Mouse (Mus musculus) cortical plate, adult 2 months (tissue): ENCODE measurements at regions not wholly inside any gene's neighbourhood (a gene's known extent, or its start where the extent isn't known, plus 50 kb on each side); places are given as distances from the start of the nearest gene placed in this dataset.

Experiments used
- H3K27ac ChIP-seq: fragments of 200-500 bp; 2 replicates; pipeline ENCODE4 v1.5.1; 2012; ENCODE audit warnings: low read length, control low read depth, inconsistent platforms; ENCODE audit not compliant: insufficient read depth
- H3K4me1 ChIP-seq: fragments of 200-500 bp; 2 replicates; pipeline ENCODE4 v1.6.1; 2011; ENCODE audit warnings: low read length; ENCODE audit not compliant: control insufficient read depth, insufficient read depth
- H3K4me3 ChIP-seq: fragments of 200-500 bp; 2 replicates; pipeline ENCODE4 v1.5.1; 2011; ENCODE audit warnings: mild to moderate bottlenecking, low read length, control low read depth; ENCODE audit not compliant: insufficient read depth
- CTCF ChIP-seq: fragments of 200-500 bp; IDR thresholded peaks from 2 replicates; pipeline ENCODE4 v1.5.1; 2011; ENCODE audit warnings: mild to moderate bottlenecking, control low read depth, low read length; ENCODE audit not compliant: insufficient read depth; ENCODE audit errors: extremely low read depth
- POLR2A ChIP-seq: fragments of 200-500 bp; IDR thresholded peaks from 2 replicates; pipeline ENCODE4 v1.6.1; 2011; ENCODE audit warnings: mild to moderate bottlenecking, low read length, control low read depth; ENCODE audit not compliant: insufficient read depth; ENCODE audit errors: extremely low read depth

GRCm38 (mm10) chr16:77986884-77987529, 314.3 kb upstream of the Cxadr start:
- Histone ChIP-seq H3K4me1 (no peaks in the 10 kb centered on the region; the same call in 1 of the 2 replicates), H3K4me3 (peak overlapping the region; percentile 35), H3K27ac (no peak overlapping the region)
- TF ChIP-seq POLR2A (no peak), CTCF (no peak)

- Histone ChIP-seq H3K27ac (no peak overlapping the region), H3K4me3 (no peak overlapping the region), H3K4me1 (no peaks in the 10 kb centered on the region)
- TF ChIP-seq POLR2A = no peak
- no peak for TF ChIP-seq CTCF
These were observed 346.9 kb upstream of the Gm11146 start for GRCm38 (mm10) chr16:77948785-77949184.

- Histone ChIP-seq H3K4me3 (no peak overlapping the region), H3K27ac (no peak overlapping the region), H3K4me1 (no peaks in the 10 kb centered on the region)
- TF ChIP-seq POLR2A (no peak), CTCF (no peak)
These were observed 343.5 kb upstream of the Gm11146 start for GRCm38 (mm10) chr16:77945442-77945841.

- no peaks in the 10 kb centered on the region for H3K4me1 ChIP-seq
- no peak for TF ChIP-seq CTCF
- no peak for TF ChIP-seq POLR2A
- H3K27ac ChIP-seq = no peak overlapping the region
- H3K4me3 ChIP-seq = no peak overlapping the region
These were observed 329.3 kb upstream of the Gm11146 start for GRCm38 (mm10) chr16:77931025-77931723.

- no peaks in the 10 kb centered on the region for H3K4me1 ChIP-seq
- no peak overlapping the region for H3K27ac ChIP-seq
- H3K4me3 ChIP-seq = no peak overlapping the region
- TF ChIP-seq POLR2A = no peak
- TF ChIP-seq CTCF = no peak
These were observed 312.5 kb upstream of the Gm11146 start for GRCm38 (mm10) chr16:77914160-77915070.

- no peak overlapping the region for H3K4me3 ChIP-seq
- TF ChIP-seq POLR2A = no peak
- no peak for TF ChIP-seq CTCF
- no peaks in the 10 kb centered on the region for H3K4me1 ChIP-seq
- no peak overlapping the region for H3K27ac ChIP-seq
These were observed 292.4 kb upstream of the Gm11146 start for GRCm38 (mm10) chr16:77894247-77894646.

GRCm38 (mm10) chr16:77893690-77894089, 291.8 kb upstream of the Gm11146 start:
- no peak overlapping the region for H3K27ac ChIP-seq

GRCm38 (mm10) chr16:77892731-77893130, 290.8 kb upstream of the Gm11146 start:
- H3K27ac ChIP-seq = no peak overlapping the region
- H3K4me3 ChIP-seq = no peak overlapping the region
- TF ChIP-seq POLR2A = no peak
- no peaks in the 10 kb centered on the region for H3K4me1 ChIP-seq

More at GRCm38 (mm10) chr16:77893690-77894089, 291.8 kb upstream of the Gm11146 start:
- Histone ChIP-seq H3K4me3 (no peak overlapping the region), H3K4me1 (no peaks in the 10 kb centered on the region)
- TF ChIP-seq CTCF (no peak), POLR2A (no peak)

- TF ChIP-seq CTCF = no peak
- TF ChIP-seq POLR2A = no peak
- Histone ChIP-seq H3K27ac (no peak overlapping the region), H3K4me1 (no peaks in the 10 kb centered on the region), H3K4me3 (no peak overlapping the region)
These were observed 287.5 kb upstream of the Gm11146 start for GRCm38 (mm10) chr16:77889348-77889747.

GRCm38 (mm10) chr16:77885060-77885679, 283.3 kb upstream of the Gm11146 start:
- Histone ChIP-seq H3K27ac (no peak overlapping the region), H3K4me3 (no peak overlapping the region), H3K4me1 (no peaks in the 10 kb centered on the region)
- TF ChIP-seq POLR2A = no peak
- TF ChIP-seq CTCF = no peak
